Mouse (Mus musculus): Measurements from ENCODE around the gene Zbtb17.

DNA sequence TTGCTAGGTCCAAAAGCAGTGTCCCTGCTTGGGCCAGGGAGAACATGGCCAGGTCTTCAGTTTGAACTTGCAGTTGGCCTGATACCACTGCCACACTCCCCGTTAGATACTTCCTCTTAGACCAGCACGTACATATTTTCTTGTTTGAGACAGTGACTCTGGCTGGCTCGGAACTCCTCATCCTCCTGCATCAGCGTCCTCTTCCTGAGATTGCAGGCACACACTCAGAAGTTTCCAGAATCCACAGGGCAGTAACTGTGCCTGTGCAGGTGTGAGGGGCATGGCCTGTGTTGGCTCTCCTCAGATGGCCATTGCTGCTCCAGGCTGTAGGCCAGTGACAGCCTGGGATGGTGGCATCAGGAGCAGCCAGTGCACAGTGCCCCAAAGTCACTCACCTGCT, 16.0 kb downstream of the Zbtb17 start:
- TF ChIP-seq EP300 (IDR thresholded peaks at IDR 0.05; ENCODE audit: insufficient read depth, low read depth, low read length) (no peak), CTCF (IDR thresholded peaks at IDR 0.05; ENCODE audit: low read depth, low read length) (no peak)

All from ES-Bruce4 (cell line).